Mouse (Mus musculus): ENCODE measurements around the gene Tmem150c. TPM values are rescaled to one million over a fixed set of nuclear protein-coding genes. Genes with fewer than 3 reads are reported as not detected.

The Tmem150c gene
- polyA plus RNA-seq, 1 experiment from 2014 or later: 4.9 TPM

GRCm38 (mm10) chr5:100162053-100162452, 2.4 kb upstream of the Tmem150c start:
- Histone ChIP-seq H3K4me2 (replicated peaks; ENCODE audit: low read depth, low read length) (no peak overlapping the region), H3K4me3 (ENCODE audit: low read depth, low read length) (no peak overlapping the region), H3K9ac (replicated peaks; ENCODE audit: low read depth, low read length) (no peak overlapping the region), H3K27me3 (ENCODE audit: control insufficient read depth, insufficient read depth, low read length) (0 out of 2 replicates have a peak, but pooled peaks cover 3% of the 10 kb centered on the region), H3K27ac (ENCODE audit: low read length) (no peak overlapping the region), H3K4me1 (ENCODE audit: control insufficient read depth, insufficient read depth, low read length) (peaks cover 2% of the 10 kb centered on the region; the same call in 1 of the 2 replicates), H3K9me3 (ENCODE audit: control insufficient read depth, low read depth, low read length) (no peaks in the 10 kb centered on the region), H3K36me3 (ENCODE audit: control insufficient read depth, insufficient read depth, low read length) (no peaks in the 10 kb centered on the region)
- 79% methylated on average over 1 of the region's 1 CpGs for WGBS
- ATAC-seq (ENCODE audit: insufficient number of reproducible peaks, insufficient read depth, low FRiP score, low read depth): no peak

- under 1% methylated on average over 67 of the region's 101 CpGs for WGBS
- Histone ChIP-seq H3K4me1 (ENCODE audit: control insufficient read depth, insufficient read depth, low read length) (peaks cover 2% of the 10 kb centered on the region; the same call in 1 of the 2 replicates), H3K36me3 (ENCODE audit: control insufficient read depth, insufficient read depth, low read length) (no peaks in the 10 kb centered on the region), H3K27me3 (ENCODE audit: control insufficient read depth, insufficient read depth, low read length) (0 out of 2 replicates have a peak, but pooled peaks cover 3% of the 10 kb centered on the region), H3K4me2 (replicated peaks; ENCODE audit: low read depth, low read length) (peak overlapping the region; percentile 99), H3K27ac (ENCODE audit: low read length) (no peak overlapping the region), H3K9me3 (ENCODE audit: control insufficient read depth, low read depth, low read length) (no peaks in the 10 kb centered on the region), H3K9ac (replicated peaks; ENCODE audit: low read depth, low read length) (peak overlapping the region; percentile 52), H3K4me3 (ENCODE audit: low read depth, low read length) (peak overlapping the region; percentile 68)
- ATAC-seq (ENCODE audit: insufficient number of reproducible peaks, insufficient read depth, low FRiP score, low read depth): peak; percentile 74; the same call in 1 of the 2 replicates
Measured at GRCm38 (mm10) chr5:100158791-100159637, 594 bp downstream of the Tmem150c start.

GRCm38 (mm10) chr5:100158301-100158700, 1.3 kb downstream of the Tmem150c start:
- 16% methylated on average over 13 of the region's 13 CpGs for WGBS

GRCm38 (mm10) chr5:100155646-100156045, 4.0 kb downstream of the Tmem150c start:
- H3K9me3 ChIP-seq (ENCODE audit: control insufficient read depth, low read depth, low read length): no peaks in the 10 kb centered on the region
- H3K36me3 ChIP-seq (ENCODE audit: control insufficient read depth, insufficient read depth, low read length): no peaks in the 10 kb centered on the region
- 49% methylated on average over 6 of the region's 6 CpGs for WGBS
- no peak overlapping the region for H3K4me2 ChIP-seq (replicated peaks; ENCODE audit: low read depth, low read length)
- H3K4me3 ChIP-seq (ENCODE audit: low read depth, low read length): no peak overlapping the region
- no peak overlapping the region for H3K9ac ChIP-seq (replicated peaks; ENCODE audit: low read depth, low read length)
- H3K27ac ChIP-seq (ENCODE audit: low read length): no peak overlapping the region
- ATAC-seq (ENCODE audit: insufficient number of reproducible peaks, insufficient read depth, low FRiP score, low read depth): no peak
- H3K4me1 ChIP-seq (ENCODE audit: control insufficient read depth, insufficient read depth, low read length): peaks cover 2% of the 10 kb centered on the region; the same call in 1 of the 2 replicates
- 0 out of 2 replicates have a peak, but pooled peaks cover 3% of the 10 kb centered on the region for H3K27me3 ChIP-seq (ENCODE audit: control insufficient read depth, insufficient read depth, low read length)

More at GRCm38 (mm10) chr5:100158301-100158700, 1.3 kb downstream of the Tmem150c start:
- no peaks in the 10 kb centered on the region for H3K36me3 ChIP-seq (ENCODE audit: control insufficient read depth, insufficient read depth, low read length)
- H3K27ac ChIP-seq (ENCODE audit: low read length): no peak overlapping the region
- peak overlapping the region; percentile 52; the same call in 1 of the 2 replicates for H3K9ac ChIP-seq (replicated peaks; ENCODE audit: low read depth, low read length)
- peak overlapping the region; percentile 68 for H3K4me3 ChIP-seq (ENCODE audit: low read depth, low read length)
- no peaks in the 10 kb centered on the region for H3K9me3 ChIP-seq (ENCODE audit: control insufficient read depth, low read depth, low read length)
- peak overlapping the region; percentile 99 for H3K4me2 ChIP-seq (replicated peaks; ENCODE audit: low read depth, low read length)
- peaks cover 2% of the 10 kb centered on the region; the same call in 1 of the 2 replicates for H3K4me1 ChIP-seq (ENCODE audit: control insufficient read depth, insufficient read depth, low read length)
- 0 out of 2 replicates have a peak, but pooled peaks cover 3% of the 10 kb centered on the region for H3K27me3 ChIP-seq (ENCODE audit: control insufficient read depth, insufficient read depth, low read length)
- ATAC-seq (ENCODE audit: insufficient number of reproducible peaks, insufficient read depth, low FRiP score, low read depth): no peak

GRCm38 (mm10) chr5:100149967-100150366, 9.6 kb downstream of the Tmem150c start:
- WGBS: 64% methylated on average over 3 of the region's 3 CpGs
- H3K4me1 ChIP-seq (ENCODE audit: control insufficient read depth, insufficient read depth, low read length): no peaks in the 10 kb centered on the region
- no peaks in the 10 kb centered on the region for H3K27me3 ChIP-seq (ENCODE audit: control insufficient read depth, insufficient read depth, low read length)
- no peak overlapping the region for H3K4me3 ChIP-seq (ENCODE audit: low read depth, low read length)
- no peak for ATAC-seq (ENCODE audit: insufficient number of reproducible peaks, insufficient read depth, low FRiP score, low read depth)
- H3K9me3 ChIP-seq (ENCODE audit: control insufficient read depth, low read depth, low read length): no peaks in the 10 kb centered on the region
- H3K4me2 ChIP-seq (replicated peaks; ENCODE audit: low read depth, low read length): no peak overlapping the region
- no peak overlapping the region for H3K9ac ChIP-seq (replicated peaks; ENCODE audit: low read depth, low read length)
- H3K27ac ChIP-seq (ENCODE audit: low read length): no peak overlapping the region
- no peaks in the 10 kb centered on the region for H3K36me3 ChIP-seq (ENCODE audit: control insufficient read depth, insufficient read depth, low read length)

GRCm38 (mm10) chr5:100144836-100145235, 14.8 kb downstream of the Tmem150c start:
- Histone ChIP-seq H3K9me3 (ENCODE audit: control insufficient read depth, low read depth, low read length) (no peaks in the 10 kb centered on the region), H3K4me1 (ENCODE audit: control insufficient read depth, insufficient read depth, low read length) (no peaks in the 10 kb centered on the region), H3K27ac (ENCODE audit: low read length) (no peak overlapping the region), H3K4me3 (ENCODE audit: low read depth, low read length) (no peak overlapping the region), H3K9ac (replicated peaks; ENCODE audit: low read depth, low read length) (no peak overlapping the region), H3K4me2 (replicated peaks; ENCODE audit: low read depth, low read length) (no peak overlapping the region), H3K36me3 (ENCODE audit: control insufficient read depth, insufficient read depth, low read length) (no peaks in the 10 kb centered on the region), H3K27me3 (ENCODE audit: control insufficient read depth, insufficient read depth, low read length) (no peaks in the 10 kb centered on the region)
- ATAC-seq (ENCODE audit: insufficient number of reproducible peaks, insufficient read depth, low FRiP score, low read depth): no peak
- 79% methylated on average over 7 of the region's 7 CpGs for WGBS

- WGBS: 32% methylated on average over 8 of the region's 8 CpGs
- peak; percentile 56; the same call in 1 of the 2 replicates for ATAC-seq (ENCODE audit: insufficient number of reproducible peaks, insufficient read depth, low FRiP score, low read depth)
- no peaks in the 10 kb centered on the region for H3K9me3 ChIP-seq (ENCODE audit: control insufficient read depth, low read depth, low read length)
- H3K4me3 ChIP-seq (ENCODE audit: low read depth, low read length): no peak overlapping the region
- H3K27me3 ChIP-seq (ENCODE audit: control insufficient read depth, insufficient read depth, low read length): no peaks in the 10 kb centered on the region
- H3K27ac ChIP-seq (ENCODE audit: low read length): no peak overlapping the region
- H3K9ac ChIP-seq (replicated peaks; ENCODE audit: low read depth, low read length): no peak overlapping the region
- H3K4me1 ChIP-seq (ENCODE audit: control insufficient read depth, insufficient read depth, low read length): no peaks in the 10 kb centered on the region
- H3K36me3 ChIP-seq (ENCODE audit: control insufficient read depth, insufficient read depth, low read length): no peaks in the 10 kb centered on the region
- no peak overlapping the region for H3K4me2 ChIP-seq (replicated peaks; ENCODE audit: low read depth, low read length)
Measured at GRCm38 (mm10) chr5:100127283-100127682, 32.3 kb downstream of the Tmem150c start.

GRCm38 (mm10) chr5:100125409-100126123, 34.0 kb downstream of the Tmem150c start:
- H3K4me1 ChIP-seq (ENCODE audit: control insufficient read depth, insufficient read depth, low read length): no peaks in the 10 kb centered on the region
- no peaks in the 10 kb centered on the region for H3K27me3 ChIP-seq (ENCODE audit: control insufficient read depth, insufficient read depth, low read length)
- H3K27ac ChIP-seq (ENCODE audit: low read length): no peak overlapping the region
- H3K36me3 ChIP-seq (ENCODE audit: control insufficient read depth, insufficient read depth, low read length): no peaks in the 10 kb centered on the region
- H3K9me3 ChIP-seq (ENCODE audit: control insufficient read depth, low read depth, low read length): no peaks in the 10 kb centered on the region
- H3K9ac ChIP-seq (replicated peaks; ENCODE audit: low read depth, low read length): no peak overlapping the region
- 70% methylated on average over 12 of the region's 12 CpGs for WGBS
- H3K4me2 ChIP-seq (replicated peaks; ENCODE audit: low read depth, low read length): no peak overlapping the region
- ATAC-seq (ENCODE audit: insufficient number of reproducible peaks, insufficient read depth, low FRiP score, low read depth): no peak
- no peak overlapping the region for H3K4me3 ChIP-seq (ENCODE audit: low read depth, low read length)
